Comparison of ENCODE assay signal across 14 mouse cellular contexts in genomic region chr15:27238301-27238700, GRCm38 (mm10).
"Had no signal": no experiment of that assay in that cellular context is flagged by ENCODE, and none has a peak within 500 bp of the region (broad histone marks: within the 10 kb centered on the region; RNA-seq: fewer than 3 reads in every experiment).

No protein-coding gene starts in this region.

- H3K36me3 ChIP-seq: limb, embryonic 15.5 days; liver, embryonic 12.5 days; midbrain, embryonic 12.5 days; neural tube, embryonic 13.5 days had no signal

- ATAC-seq: liver, embryonic 12.5 days; midbrain, embryonic 16.5 days had no signal

- H3K4me2 ChIP-seq: limb, embryonic 15.5 days; liver, embryonic 12.5 days; midbrain, embryonic 12.5 days; neural tube, embryonic 13.5 days had no signal

- H3K9ac ChIP-seq: limb, embryonic 15.5 days; liver, embryonic 12.5 days; midbrain, embryonic 12.5 days; neural tube, embryonic 13.5 days had no signal

- H3K27me3 ChIP-seq: limb, embryonic 15.5 days; liver, embryonic 12.5 days; midbrain, embryonic 12.5 days; neural tube, embryonic 13.5 days had no signal

- DNase-seq: kidney, adult 8-10 months; kidney, postnatal 25 days; layer of hippocampus, adult 9-11 months; layer of hippocampus, postnatal 36 days; retina, postnatal 1 day; right cerebral cortex, postnatal 4 days; spleen, adult 18-20 months; thymus, adult 18-20 months; thymus, postnatal 14 days had no signal

- H3K9me3 ChIP-seq: limb, embryonic 15.5 days; liver, embryonic 12.5 days; midbrain, embryonic 12.5 days; neural tube, embryonic 13.5 days had no signal

- H3K4me1 ChIP-seq: limb, embryonic 15.5 days; liver, embryonic 12.5 days; midbrain, embryonic 12.5 days had no signal

- H3K27ac ChIP-seq: limb, embryonic 15.5 days; liver, embryonic 12.5 days; midbrain, embryonic 12.5 days; neural tube, embryonic 13.5 days had no signal

- H3K4me3 ChIP-seq: limb, embryonic 15.5 days; liver, embryonic 12.5 days; midbrain, embryonic 12.5 days; neural tube, embryonic 13.5 days had no signal
